33 mouse cellular contexts compared by ENCODE assay signal in the genomic region with DNA sequence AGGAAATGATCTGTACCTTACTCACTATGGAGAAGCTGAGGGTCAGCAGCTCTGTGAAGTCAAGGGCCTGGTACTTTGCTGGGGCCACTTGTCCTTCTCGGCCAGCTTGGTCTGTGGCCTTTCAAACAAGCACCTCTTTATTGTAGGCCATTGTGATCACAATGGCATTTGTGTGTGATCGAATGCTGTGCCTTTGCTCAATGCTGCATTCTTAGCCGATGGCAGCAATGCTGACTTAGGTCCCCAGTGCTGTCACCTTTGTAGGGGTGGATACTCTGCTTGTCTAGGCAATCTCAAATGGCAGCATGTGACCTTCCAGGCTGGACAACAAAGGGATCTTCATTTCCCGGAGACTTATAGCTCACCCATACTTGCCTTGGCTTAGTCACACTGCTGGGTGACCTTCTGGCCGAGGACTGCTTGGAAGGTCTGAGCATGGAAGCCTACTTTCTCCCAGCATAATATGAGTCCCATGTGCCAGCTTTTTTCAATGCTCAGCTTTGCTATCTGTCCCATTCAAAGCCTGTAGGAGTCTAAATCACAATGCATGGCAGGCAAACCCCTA.
A peak's percentile ranks its signal among the peaks of the same experiment; 100 is the strongest.
DNase-seq lines count a peak whose midpoint lies in the region; ATAC-seq lines count a peak whose summit lies in the region.
"Had no signal": no experiment of that assay in that cellular context is flagged by ENCODE, and none has a peak within 500 bp of the region (broad histone marks: within the 10 kb centered on the region; RNA-seq: fewer than 3 reads in every experiment).

No protein-coding gene starts in this region.

- no peaks in the 10 kb centered on the region for H3K9me3 ChIP-seq in midbrain, embryonic 10.5 days (replicated peaks)
- no peaks in the 10 kb centered on the region for H3K9me3 ChIP-seq in midbrain, embryonic 11.5 days (ENCODE audit: control insufficient read depth, low read length)
- no peaks in the 10 kb centered on the region for H3K9me3 ChIP-seq in forebrain, embryonic 14.5 days (replicated peaks; ENCODE audit: control insufficient read depth, low read length)
- H3K9me3 ChIP-seq: embryonic facial prominence, embryonic 10.5 days; embryonic facial prominence, embryonic 13.5 days; forebrain, embryonic 12.5 days; G1E; heart, embryonic 12.5 days; heart, embryonic 15.5 days; hindbrain, embryonic 12.5 days; hindbrain, embryonic 15.5 days; intestine, embryonic 15.5 days had no signal

- H3K4me1 ChIP-seq in midbrain, embryonic 10.5 days: peaks cover 40% of the 10 kb centered on the region
- peaks cover 5% of the 10 kb centered on the region; the same call in 1 of the 2 replicates for H3K4me1 ChIP-seq in midbrain, embryonic 11.5 days (ENCODE audit: control insufficient read depth, insufficient read depth, low read length)
- H3K4me1 ChIP-seq in forebrain, embryonic 14.5 days (ENCODE audit: control insufficient read depth, insufficient read depth, low read length): no peaks in the 10 kb centered on the region
- H3K4me1 ChIP-seq: embryonic facial prominence, embryonic 13.5 days; heart, embryonic 15.5 days; hindbrain, embryonic 15.5 days had no signal

- H3K9ac ChIP-seq in midbrain, embryonic 11.5 days (ENCODE audit: low read length): no peak overlapping the region
- no peak overlapping the region for H3K9ac ChIP-seq in forebrain, embryonic 14.5 days (ENCODE audit: low read length)
- H3K9ac ChIP-seq: embryonic facial prominence, embryonic 13.5 days; forebrain, embryonic 12.5 days; heart, embryonic 12.5 days; heart, embryonic 15.5 days; hindbrain, embryonic 12.5 days; hindbrain, embryonic 15.5 days; intestine, embryonic 15.5 days had no signal

- H3K27me3 ChIP-seq in midbrain, embryonic 10.5 days (ENCODE audit: low read depth, poor library complexity, severe bottlenecking): no peaks in the 10 kb centered on the region
- no peaks in the 10 kb centered on the region for H3K27me3 ChIP-seq in midbrain, embryonic 11.5 days (ENCODE audit: control insufficient read depth, insufficient read depth, low read length)
- H3K27me3 ChIP-seq in forebrain, embryonic 14.5 days (replicated peaks; ENCODE audit: control insufficient read depth, insufficient read depth, low read length): no peaks in the 10 kb centered on the region
- H3K27me3 ChIP-seq: embryonic facial prominence, embryonic 13.5 days; forebrain, embryonic 12.5 days; heart, embryonic 12.5 days; heart, embryonic 15.5 days; hindbrain, embryonic 12.5 days; hindbrain, embryonic 15.5 days; intestine, embryonic 15.5 days; Patski had no signal

- no peaks in the 10 kb centered on the region for H3K36me3 ChIP-seq in midbrain, embryonic 10.5 days
- no peaks in the 10 kb centered on the region for H3K36me3 ChIP-seq in midbrain, embryonic 11.5 days (ENCODE audit: control insufficient read depth, insufficient read depth, low read length)
- no peaks in the 10 kb centered on the region for H3K36me3 ChIP-seq in forebrain, embryonic 14.5 days (ENCODE audit: control insufficient read depth, insufficient read depth, low read length)
- H3K36me3 ChIP-seq: embryonic facial prominence, embryonic 10.5 days; embryonic facial prominence, embryonic 13.5 days; forebrain, embryonic 12.5 days; G1E; heart, embryonic 12.5 days; heart, embryonic 15.5 days; hindbrain, embryonic 12.5 days; hindbrain, embryonic 15.5 days; intestine, embryonic 15.5 days had no signal

- H3K4me3 ChIP-seq in midbrain, embryonic 10.5 days: no peak overlapping the region
- H3K4me3 ChIP-seq in midbrain, embryonic 11.5 days (ENCODE audit: low read depth, low read length): no peak overlapping the region
- no peak overlapping the region for H3K4me3 ChIP-seq in forebrain, embryonic 14.5 days (ENCODE audit: low read depth, low read length)
- H3K4me3 ChIP-seq: embryonic facial prominence, embryonic 10.5 days; embryonic facial prominence, embryonic 13.5 days; erythroblast, embryonic 14.5 days; forebrain, embryonic 12.5 days; gastrocnemius, adult 2 months; heart, embryonic 12.5 days; heart, embryonic 15.5 days; hindbrain, embryonic 12.5 days; hindbrain, embryonic 15.5 days; intestine, embryonic 15.5 days had no signal

- peak; percentile 73 for DNase-seq in adrenal gland, adult 2 months
- DNase-seq in adrenal gland, adult 18-20 months (ENCODE audit: low spot score in 2 of 2): no peak
- DNase-seq in midbrain, embryonic 10.5 days (ENCODE audit: low spot score): no peak
- no peak for DNase-seq in midbrain, embryonic 11.5 days (ENCODE audit: low spot score, missing footprints)
- DNase-seq in adrenal gland, postnatal 25 days: peak; percentile 24
- DNase-seq in yolk sac, embryonic 10.5 days (ENCODE audit: low spot score): peak; percentile 17
- DNase-seq in thymus, postnatal 0 days (ENCODE audit: low spot score): no peak
- DNase-seq in forebrain, embryonic 14.5 days (ENCODE audit: low spot score): no peak
- DNase-seq: B cell, adult 2 months; cerebellum, adult 11 months; cerebellum, adult 8-10 months; cerebellum, postnatal 10 days; cerebellum, postnatal 36 days; embryo, embryonic 11 days; gastrocnemius, adult 2 months; gastrocnemius, postnatal 14 days; heart, adult 18-20 months; heart, postnatal 10 days; heart, postnatal 36 days; kidney, adult 11 months; kidney, adult 8-10 months had no signal

- H3K27ac ChIP-seq in midbrain, embryonic 10.5 days (replicated peaks): peak overlapping the region; percentile 28
- H3K27ac ChIP-seq in midbrain, embryonic 11.5 days (ENCODE audit: low read depth, low read length): no peak overlapping the region
- H3K27ac ChIP-seq in forebrain, embryonic 14.5 days (ENCODE audit: low read depth, low read length): no peak overlapping the region
- H3K27ac ChIP-seq: embryonic facial prominence, embryonic 10.5 days; embryonic facial prominence, embryonic 13.5 days; forebrain, embryonic 12.5 days; gastrocnemius, adult 2 months; heart, embryonic 15.5 days; hindbrain, embryonic 12.5 days; hindbrain, embryonic 15.5 days; intestine, embryonic 15.5 days had no signal

- ATAC-seq in midbrain, embryonic 11.5 days (ENCODE audit: low FRiP score): no peak
- no peak for ATAC-seq in forebrain, embryonic 14.5 days
- ATAC-seq: forebrain, embryonic 16.5 days; intestine, embryonic 15.5 days; Patski had no signal

- H3K4me2 ChIP-seq in midbrain, embryonic 11.5 days: no peak overlapping the region
- no peak overlapping the region for H3K4me2 ChIP-seq in forebrain, embryonic 14.5 days (ENCODE audit: low read length)
- H3K4me2 ChIP-seq: embryonic facial prominence, embryonic 13.5 days; forebrain, embryonic 12.5 days; heart, embryonic 12.5 days; heart, embryonic 15.5 days; hindbrain, embryonic 12.5 days; hindbrain, embryonic 15.5 days; intestine, embryonic 15.5 days had no signal

- 73% methylated on average over 5 of the region's 5 CpGs for WGBS in midbrain, embryonic 10.5 days
- WGBS in midbrain, embryonic 11.5 days: 69% methylated on average over 5 of the region's 5 CpGs
- WGBS in forebrain, embryonic 14.5 days: 80% methylated on average over 5 of the region's 5 CpGs

Comparison
In these comparisons a context has a peak if more than half of its experiments do, and no peak if none do; other contexts are left out.
1. DNase-seq: peak in adrenal gland, adult 2 months (single experiment), adrenal gland, postnatal 25 days (single experiment) and yolk sac, embryonic 10.5 days (single experiment); none in adrenal gland, adult 18-20 months (0 of 2), midbrain, embryonic 10.5 days (single experiment), midbrain, embryonic 11.5 days (single experiment), thymus, postnatal 0 days (single experiment) and forebrain, embryonic 14.5 days (single experiment).